Mouse (Mus musculus) heart, embryonic 10.5 days (tissue): ENCODE results near the gene Rbpjl. TPM values are rescaled to one million over a fixed set of nuclear protein-coding genes. Genes with fewer than 3 reads are reported as not detected.

Experiments
- DNase-seq: peaks from one replicate; pipeline ENCODE4 v3.0.0-alpha.2; 2017; ENCODE audit warnings: low spot score
- H3K27ac ChIP-seq: fragments of 300-500 bp; sonication (generic); 2 replicates; pipeline ENCODE4 v1.5.1; 2016; ENCODE audit warnings: mild to moderate bottlenecking
- H3K27me3 ChIP-seq: fragments of 300-500 bp; sonication (generic); 2 replicates; pipeline ENCODE4 v1.6.1; 2016; ENCODE audit warnings: mild to moderate bottlenecking; ENCODE audit not compliant: poor library complexity, insufficient read depth, severe bottlenecking
- H3K36me3 ChIP-seq: fragments of 300-500 bp; sonication (generic); 2 replicates; pipeline ENCODE4 v1.6.1; 2016; ENCODE audit warnings: mild to moderate bottlenecking, moderate library complexity
- H3K4me1 ChIP-seq: fragments of 300-500 bp; sonication (generic); 2 replicates; pipeline ENCODE4 v1.6.1; 2016; ENCODE audit warnings: mild to moderate bottlenecking
- H3K4me3 ChIP-seq: fragments of 300-500 bp; sonication (generic); 2 replicates; pipeline ENCODE4 v1.5.1; 2016; ENCODE audit warnings: mild to moderate bottlenecking, moderate library complexity
- H3K9me3 ChIP-seq: fragments of 300-500 bp; sonication (generic); 2 replicates; pipeline ENCODE4 v1.6.1; 2016; ENCODE audit warnings: mild to moderate bottlenecking, moderate library complexity
- WGBS: fragments of 180-500 bp; shearing (Covaris S2); methylation state at CpG from one replicate; pipeline ENCODE4 v1.1.7; 2016; 5-methylcytosine and 5-hydroxymethylcytosine counted together
- polyA plus RNA-seq: library from polyadenylated mRNA; unstranded; fragments of >200 nt; fragmentation: Nextera tagmentation; extraction: Ambion mirVana; gene quantifications from 2 replicates; pipeline ENCODE4 v1.2.1, GENCODE M21; 2016

The Rbpjl gene
- polyA plus RNA-seq, 1 experiment from 2014 or later = 0.08 TPM

GRCm38 (mm10) chr2:164404082-164404990 lies 1.4 kb downstream of the Rbpjl start:
- Histone ChIP-seq H3K4me1 (peaks cover 45% of the 10 kb centered on the region), H3K9me3 (no peaks in the 10 kb centered on the region), H3K4me3 (peak overlapping the region; percentile 59), H3K27ac (peak overlapping the region; percentile 67; the same call in 1 of the 2 replicates), H3K36me3 (no peaks in the 10 kb centered on the region), H3K27me3 (peaks cover 100% of the 10 kb centered on the region)
- DNase-seq = no peak
- under 1% methylated on average over 49 of the region's 49 CpGs for WGBS

- H3K27ac ChIP-seq = peak within 1 kb of the TSS; percentile 67; the same call in 1 of the 2 replicates
- H3K27me3 ChIP-seq = peaks cover 100% of the 10 kb centered on the region
- no peaks in the 10 kb centered on the region for H3K9me3 ChIP-seq
- WGBS = 8% methylated on average over 9 of the region's 9 CpGs
- no peaks in the 10 kb centered on the region for H3K36me3 ChIP-seq
- DNase-seq = no peak
- H3K4me1 ChIP-seq = peaks cover 45% of the 10 kb centered on the region
- H3K4me3 ChIP-seq = peak within 1 kb of the TSS; percentile 59
These were observed 2.1 kb downstream of the Rbpjl start, which contains the start of gene Matn4 for GRCm38 (mm10) chr2:164405060-164405459. TSS of gene Matn4 (minus strand) at chr2:164405160.

GRCm38 (mm10) chr2:164405519-164405918 lies 2.6 kb downstream of the Rbpjl start:
- H3K27me3 ChIP-seq = peaks cover 100% of the 10 kb centered on the region
- no peaks in the 10 kb centered on the region for H3K9me3 ChIP-seq
- no peaks in the 10 kb centered on the region for H3K36me3 ChIP-seq
- H3K4me3 ChIP-seq = no peak overlapping the region
- H3K27ac ChIP-seq = no peak overlapping the region
- 41% methylated on average over 5 of the region's 5 CpGs for WGBS
- peaks cover 42% of the 10 kb centered on the region for H3K4me1 ChIP-seq
- no peak for DNase-seq

- Histone ChIP-seq H3K27me3 (peaks cover 96% of the 10 kb centered on the region), H3K27ac (no peak overlapping the region), H3K36me3 (no peaks in the 10 kb centered on the region), H3K4me3 (peak overlapping the region; percentile 27; the same call in 1 of the 2 replicates), H3K4me1 (peaks cover 35% of the 10 kb centered on the region), H3K9me3 (no peaks in the 10 kb centered on the region)
- no peak for DNase-seq
- WGBS = under 1% methylated on average over 22 of the region's 22 CpGs
These were observed 4.8 kb downstream of the Rbpjl start for GRCm38 (mm10) chr2:164407708-164408107.

GRCm38 (mm10) chr2:164414167-164414566 lies 11.2 kb downstream of the Rbpjl start:
- Histone ChIP-seq H3K9me3 (no peaks in the 10 kb centered on the region), H3K27ac (no peak overlapping the region; the same call in 1 of the 2 replicates), H3K4me1 (peaks cover 13% of the 10 kb centered on the region), H3K4me3 (peak overlapping the region; percentile 47), H3K27me3 (peaks cover 67% of the 10 kb centered on the region), H3K36me3 (no peaks in the 10 kb centered on the region)
- DNase-seq = no peak
- 23% methylated on average over 28 of the region's 28 CpGs for WGBS

- WGBS = 69% methylated on average over 10 of the region's 10 CpGs
- no peaks in the 10 kb centered on the region for H3K36me3 ChIP-seq
- H3K27ac ChIP-seq = no peak overlapping the region; the same call in 1 of the 2 replicates
- peak overlapping the region; percentile 47 for H3K4me3 ChIP-seq
- peaks cover 18% of the 10 kb centered on the region for H3K4me1 ChIP-seq
- H3K27me3 ChIP-seq = peaks cover 63% of the 10 kb centered on the region
- no peaks in the 10 kb centered on the region for H3K9me3 ChIP-seq
- no peak for DNase-seq
These were observed 11.6 kb downstream of the Rbpjl start for GRCm38 (mm10) chr2:164414581-164414980.

GRCm38 (mm10) chr2:164417198-164417597 lies 14.3 kb downstream of the Rbpjl start:
- peaks cover 40% of the 10 kb centered on the region for H3K27me3 ChIP-seq
- no peaks in the 10 kb centered on the region for H3K36me3 ChIP-seq
- H3K27ac ChIP-seq = no peak overlapping the region
- peaks cover 18% of the 10 kb centered on the region for H3K4me1 ChIP-seq
- H3K9me3 ChIP-seq = no peaks in the 10 kb centered on the region
- DNase-seq = no peak
- WGBS = 2% methylated on average over 2 of the region's 2 CpGs
- no peak overlapping the region for H3K4me3 ChIP-seq

GRCm38 (mm10) chr2:164418308-164418875 lies 15.5 kb downstream of the Rbpjl start:
- H3K9me3 ChIP-seq = no peaks in the 10 kb centered on the region
- H3K27me3 ChIP-seq = peaks cover 28% of the 10 kb centered on the region
- 0 out of 2 replicates have a peak, but pooled peaks cover under 1% of the 10 kb centered on the region for H3K36me3 ChIP-seq
- no peak overlapping the region for H3K27ac ChIP-seq
- 27% methylated on average over 3 of the region's 3 CpGs for WGBS
- DNase-seq = no peak
- no peak overlapping the region for H3K4me3 ChIP-seq
- peaks cover 18% of the 10 kb centered on the region for H3K4me1 ChIP-seq

- no peak overlapping the region for H3K4me3 ChIP-seq
- H3K36me3 ChIP-seq = peaks cover 10% of the 10 kb centered on the region; the same call in 1 of the 2 replicates
- H3K4me1 ChIP-seq = peaks cover 10% of the 10 kb centered on the region
- WGBS = 3% methylated on average over 3 of the region's 3 CpGs
- peaks cover 18% of the 10 kb centered on the region for H3K27me3 ChIP-seq
- DNase-seq = no peak
- H3K27ac ChIP-seq = no peak overlapping the region
- H3K9me3 ChIP-seq = no peaks in the 10 kb centered on the region
These were observed 16.5 kb downstream of the Rbpjl start for GRCm38 (mm10) chr2:164419489-164419888.

GRCm38 (mm10) chr2:164421306-164421705 lies 18.4 kb downstream of the Rbpjl start:
- WGBS = 84% methylated on average over 7 of the region's 7 CpGs
- Histone ChIP-seq H3K27ac (no peak overlapping the region), H3K4me1 (peaks cover 15% of the 10 kb centered on the region), H3K27me3 (no peaks in the 10 kb centered on the region), H3K9me3 (no peaks in the 10 kb centered on the region), H3K36me3 (peaks cover 22% of the 10 kb centered on the region; the same call in 1 of the 2 replicates), H3K4me3 (no peak overlapping the region)
- no peak for DNase-seq

- H3K9me3 ChIP-seq = no peaks in the 10 kb centered on the region
- 87% methylated on average over 8 of the region's 8 CpGs for WGBS
- no peak overlapping the region for H3K4me3 ChIP-seq
- 0 out of 2 replicates have a peak overlapping the region, but pooled peaks have one; percentile 10 for H3K27ac ChIP-seq
- peaks cover 29% of the 10 kb centered on the region; the same call in 1 of the 2 replicates for H3K36me3 ChIP-seq
- no peak for DNase-seq
- no peaks in the 10 kb centered on the region for H3K27me3 ChIP-seq
- peaks cover 17% of the 10 kb centered on the region for H3K4me1 ChIP-seq
These were observed 19.0 kb downstream of the Rbpjl start for GRCm38 (mm10) chr2:164421979-164422378.

- Histone ChIP-seq H3K4me3 (no peak overlapping the region), H3K36me3 (peaks cover 35% of the 10 kb centered on the region), H3K9me3 (no peaks in the 10 kb centered on the region), H3K27me3 (peaks cover 2% of the 10 kb centered on the region), H3K27ac (no peak overlapping the region), H3K4me1 (peaks cover 17% of the 10 kb centered on the region)
- 82% methylated on average over 15 of the region's 15 CpGs for WGBS
- no peak for DNase-seq
These were observed 19.9 kb downstream of the Rbpjl start for GRCm38 (mm10) chr2:164422675-164423393.
